Mouse (Mus musculus) bone marrow, adult 2 months (tissue): ENCODE results near the gene Pik3c2g.

Source experiments
- CTCF ChIP-seq: fragments of 200-500 bp; IDR thresholded peaks from 2 replicates; pipeline ENCODE4 v1.5.1; 2011; ENCODE audit warnings: low read length, control low read depth; ENCODE audit not compliant: control insufficient read depth, insufficient read depth
- POLR2A ChIP-seq: fragments of 200-500 bp; IDR thresholded peaks from 2 replicates; pipeline ENCODE4 v1.6.1; 2011; ENCODE audit warnings: low read depth, mild to moderate bottlenecking, control low read depth, low read length, borderline replicate concordance; ENCODE audit not compliant: control insufficient read depth

DNA sequence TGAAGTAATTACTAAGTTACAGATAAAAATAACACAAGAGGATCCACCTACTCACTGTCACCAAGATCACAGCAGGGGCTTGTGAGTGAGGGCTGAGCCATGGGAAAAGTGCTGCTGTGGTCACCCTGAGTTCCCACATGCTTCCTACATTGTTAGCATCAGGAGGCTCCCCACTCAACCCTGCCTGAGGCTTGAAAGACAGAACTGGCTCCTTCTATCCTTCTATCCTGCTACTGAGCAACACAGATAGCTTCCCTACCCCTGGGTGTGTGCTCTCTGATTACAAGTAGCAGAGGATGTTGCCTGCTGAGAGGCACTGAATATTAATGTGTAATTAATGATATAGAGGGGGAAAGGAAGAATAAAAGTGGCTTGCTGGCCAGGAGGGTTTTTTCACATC lies 300.2 kb downstream of the Pik3c2g start:
- no peak for TF ChIP-seq CTCF
- no peak for TF ChIP-seq POLR2A
